Mouse (Mus musculus) left cerebral cortex, adult 11 months (tissue): ENCODE results near the gene Lhx5.

Experiments used
- DNase-seq: peaks from one replicate; pipeline ENCODE4 v3.0.0; 2022; ENCODE audit warnings: low spot score

Gene Lhx5

GRCm38 (mm10) chr5:120465062-120465461, 33.6 kb downstream of the Lhx5 start:
- DNase-seq: no peak

GRCm38 (mm10) chr5:120465860-120466259, 34.4 kb downstream of the Lhx5 start:
- no peak for DNase-seq

- no peak for DNase-seq
Measured at GRCm38 (mm10) chr5:120467026-120467425, 35.5 kb downstream of the Lhx5 start.

GRCm38 (mm10) chr5:120468336-120468735, 36.8 kb downstream of the Lhx5 start:
- DNase-seq: no peak

GRCm38 (mm10) chr5:120468830-120469229, 37.3 kb downstream of the Lhx5 start:
- DNase-seq: no peak

GRCm38 (mm10) chr5:120471538-120471937, 40.0 kb downstream of the Lhx5 start:
- no peak for DNase-seq

GRCm38 (mm10) chr5:120472770-120473169, 41.3 kb downstream of the Lhx5 start, which contains the start of gene Sdsl:
Sdsl (minus strand) TSS chr5:120472810.
- DNase-seq: no peak

GRCm38 (mm10) chr5:120473361-120473760, 41.9 kb downstream of the Lhx5 start:
- no peak for DNase-seq

GRCm38 (mm10) chr5:120475861-120476260, 44.4 kb downstream of the Lhx5 start:
- no peak for DNase-seq

- DNase-seq: no peak
Measured at GRCm38 (mm10) chr5:120476296-120476695, 44.8 kb downstream of the Lhx5 start, which contains the start of gene Sds. Sds (plus strand) TSS chr5:120476526.

GRCm38 (mm10) chr5:120477993-120478392, 46.5 kb downstream of the Lhx5 start:
- no peak for DNase-seq

GRCm38 (mm10) chr5:120479538-120479937, 48.0 kb downstream of the Lhx5 start:
- no peak for DNase-seq

GRCm38 (mm10) chr5:120481205-120481604, 49.7 kb downstream of the Lhx5 start:
- DNase-seq: no peak

- no peak for DNase-seq
Measured at GRCm38 (mm10) chr5:120483399-120483798, 51.9 kb downstream of the Lhx5 start.

- no peak for DNase-seq
Measured at GRCm38 (mm10) chr5:120487844-120488243, 56.3 kb downstream of the Lhx5 start.

GRCm38 (mm10) chr5:120490679-120491192, 59.2 kb downstream of the Lhx5 start:
- no peak for DNase-seq
